Mouse (Mus musculus): ENCODE results near the gene Gpr162. TPM values are rescaled to one million over a fixed set of nuclear protein-coding genes. Genes with fewer than 3 reads are reported as not detected.

The Gpr162 gene
- polyA plus RNA-seq, 1 experiment from 2014 or later: 0.65 TPM

- Histone ChIP-seq H3K9ac (ENCODE audit: low read length) (no peak overlapping the region), H3K36me3 (ENCODE audit: control insufficient read depth, insufficient read depth, low read length) (peaks cover 99% of the 10 kb centered on the region), H3K27ac (ENCODE audit: low read depth) (no peak overlapping the region), H3K4me3 (ENCODE audit: low read depth, low read length) (no peak overlapping the region), H3K9me3 (ENCODE audit: control insufficient read depth, low read length) (no peaks in the 10 kb centered on the region), H3K27me3 (replicated peaks; ENCODE audit: control insufficient read depth, insufficient read depth, low read length) (no peaks in the 10 kb centered on the region), H3K4me1 (replicated peaks; ENCODE audit: control insufficient read depth, insufficient read depth, low read length) (no peaks in the 10 kb centered on the region), H3K4me2 (ENCODE audit: low read length) (no peak overlapping the region)
- ATAC-seq (replicated peaks; ENCODE audit: low FRiP score, low TSS enrichment, low read depth): no peak
- no peak for DNase-seq (ENCODE audit: low spot score)
- WGBS: 91% methylated on average over 5 of the region's 5 CpGs
Measured at GRCm38 (mm10) chr6:124820891-124821290, 42.9 kb downstream of the Gpr162 start.

DNA sequence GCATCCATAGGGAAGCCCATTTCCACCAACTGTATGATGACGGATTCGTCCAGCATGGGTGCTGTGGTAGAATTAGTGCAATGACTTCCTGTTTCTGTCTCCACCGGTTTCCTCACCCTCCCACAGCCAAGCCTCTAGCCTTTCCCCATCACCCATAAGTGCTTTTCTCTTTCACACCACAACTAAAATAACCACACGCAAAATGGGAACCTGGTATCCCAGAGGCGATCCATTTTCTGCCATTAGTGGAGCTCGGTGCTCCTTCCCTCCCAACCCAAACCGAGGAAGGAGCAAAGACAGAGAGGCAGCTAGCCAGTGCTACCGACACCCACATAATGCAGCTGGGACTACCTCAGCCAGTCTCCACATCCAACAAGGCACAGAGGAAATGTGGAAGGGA lies 45.8 kb downstream of the Gpr162 start:
- Histone ChIP-seq H3K36me3 (ENCODE audit: control insufficient read depth, insufficient read depth, low read length) (peaks cover 81% of the 10 kb centered on the region), H3K4me3 (ENCODE audit: low read depth, low read length) (no peak overlapping the region), H3K9ac (ENCODE audit: low read length) (no peak overlapping the region), H3K4me1 (replicated peaks; ENCODE audit: control insufficient read depth, insufficient read depth, low read length) (peaks cover 11% of the 10 kb centered on the region), H3K4me2 (ENCODE audit: low read length) (no peak overlapping the region), H3K27ac (ENCODE audit: low read depth) (no peak overlapping the region), H3K27me3 (replicated peaks; ENCODE audit: control insufficient read depth, insufficient read depth, low read length) (no peaks in the 10 kb centered on the region), H3K9me3 (ENCODE audit: control insufficient read depth, low read length) (no peaks in the 10 kb centered on the region)
- ATAC-seq (replicated peaks; ENCODE audit: low FRiP score, low TSS enrichment, low read depth): no peak
- DNase-seq (ENCODE audit: low spot score): no peak
- WGBS: 89% methylated on average over 8 of the region's 8 CpGs

- Histone ChIP-seq H3K27ac (ENCODE audit: low read depth) (no peak overlapping the region), H3K36me3 (ENCODE audit: control insufficient read depth, insufficient read depth, low read length) (peaks cover 78% of the 10 kb centered on the region)
- 97% methylated on average over 8 of the region's 8 CpGs for WGBS
Measured at GRCm38 (mm10) chr6:124817563-124817962, 46.2 kb downstream of the Gpr162 start.

GRCm38 (mm10) chr6:124817125-124817524 lies 46.7 kb downstream of the Gpr162 start:
- WGBS: 92% methylated on average over 11 of the region's 11 CpGs
- no peaks in the 10 kb centered on the region for H3K9me3 ChIP-seq (ENCODE audit: control insufficient read depth, low read length)
- no peak overlapping the region for H3K27ac ChIP-seq (ENCODE audit: low read depth)
- no peaks in the 10 kb centered on the region for H3K27me3 ChIP-seq (replicated peaks; ENCODE audit: control insufficient read depth, insufficient read depth, low read length)
- DNase-seq (ENCODE audit: low spot score): no peak
- ATAC-seq (replicated peaks; ENCODE audit: low FRiP score, low TSS enrichment, low read depth): no peak
- H3K4me1 ChIP-seq (replicated peaks; ENCODE audit: control insufficient read depth, insufficient read depth, low read length): peaks cover 20% of the 10 kb centered on the region
- peaks cover 78% of the 10 kb centered on the region for H3K36me3 ChIP-seq (ENCODE audit: control insufficient read depth, insufficient read depth, low read length)
- H3K9ac ChIP-seq (ENCODE audit: low read length): no peak overlapping the region
- H3K4me3 ChIP-seq (ENCODE audit: low read depth, low read length): no peak overlapping the region
- no peak overlapping the region for H3K4me2 ChIP-seq (ENCODE audit: low read length)

More at GRCm38 (mm10) chr6:124817563-124817962, 46.2 kb downstream of the Gpr162 start:
- no peak for ATAC-seq (replicated peaks; ENCODE audit: low FRiP score, low TSS enrichment, low read depth)
- H3K9ac ChIP-seq (ENCODE audit: low read length): no peak overlapping the region
- no peak overlapping the region for H3K4me2 ChIP-seq (ENCODE audit: low read length)
- peaks cover 15% of the 10 kb centered on the region for H3K4me1 ChIP-seq (replicated peaks; ENCODE audit: control insufficient read depth, insufficient read depth, low read length)
- H3K9me3 ChIP-seq (ENCODE audit: control insufficient read depth, low read length): no peaks in the 10 kb centered on the region
- no peak for DNase-seq (ENCODE audit: low spot score)
- H3K27me3 ChIP-seq (replicated peaks; ENCODE audit: control insufficient read depth, insufficient read depth, low read length): no peaks in the 10 kb centered on the region
- H3K4me3 ChIP-seq (ENCODE audit: low read depth, low read length): no peak overlapping the region

DNA sequence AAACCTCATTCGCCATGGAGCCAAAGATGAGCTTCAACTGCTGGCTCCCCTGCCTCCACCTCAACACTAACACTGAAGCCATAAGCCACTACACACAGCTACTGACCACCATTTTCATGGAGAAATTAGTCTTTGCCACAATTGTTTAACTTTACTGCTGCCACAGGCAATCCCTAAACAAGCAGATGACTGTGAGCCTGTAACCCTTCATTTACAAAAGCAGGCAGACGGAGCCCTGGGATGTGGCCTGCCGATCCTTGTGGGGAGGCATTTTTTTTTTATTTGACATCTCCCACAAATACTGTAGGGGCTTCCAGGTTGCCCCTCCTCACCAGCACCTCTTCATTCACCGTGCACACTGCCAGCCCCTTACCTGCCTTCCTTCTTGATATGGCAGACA lies 47.2 kb downstream of the Gpr162 start:
- H3K9ac ChIP-seq (ENCODE audit: low read length): no peak overlapping the region
- no peak overlapping the region for H3K27ac ChIP-seq (ENCODE audit: low read depth)
- WGBS: 70% methylated on average over 4 of the region's 4 CpGs
- no peak overlapping the region for H3K4me2 ChIP-seq (ENCODE audit: low read length)
- peaks cover 78% of the 10 kb centered on the region for H3K36me3 ChIP-seq (ENCODE audit: control insufficient read depth, insufficient read depth, low read length)
- DNase-seq (ENCODE audit: low spot score) (no peak), ATAC-seq (replicated peaks; ENCODE audit: low FRiP score, low TSS enrichment, low read depth) (no peak)
- no peaks in the 10 kb centered on the region for H3K27me3 ChIP-seq (replicated peaks; ENCODE audit: control insufficient read depth, insufficient read depth, low read length)
- no peak overlapping the region for H3K4me3 ChIP-seq (ENCODE audit: low read depth, low read length)
- no peaks in the 10 kb centered on the region for H3K9me3 ChIP-seq (ENCODE audit: control insufficient read depth, low read length)
- peaks cover 21% of the 10 kb centered on the region for H3K4me1 ChIP-seq (replicated peaks; ENCODE audit: control insufficient read depth, insufficient read depth, low read length)

DNA sequence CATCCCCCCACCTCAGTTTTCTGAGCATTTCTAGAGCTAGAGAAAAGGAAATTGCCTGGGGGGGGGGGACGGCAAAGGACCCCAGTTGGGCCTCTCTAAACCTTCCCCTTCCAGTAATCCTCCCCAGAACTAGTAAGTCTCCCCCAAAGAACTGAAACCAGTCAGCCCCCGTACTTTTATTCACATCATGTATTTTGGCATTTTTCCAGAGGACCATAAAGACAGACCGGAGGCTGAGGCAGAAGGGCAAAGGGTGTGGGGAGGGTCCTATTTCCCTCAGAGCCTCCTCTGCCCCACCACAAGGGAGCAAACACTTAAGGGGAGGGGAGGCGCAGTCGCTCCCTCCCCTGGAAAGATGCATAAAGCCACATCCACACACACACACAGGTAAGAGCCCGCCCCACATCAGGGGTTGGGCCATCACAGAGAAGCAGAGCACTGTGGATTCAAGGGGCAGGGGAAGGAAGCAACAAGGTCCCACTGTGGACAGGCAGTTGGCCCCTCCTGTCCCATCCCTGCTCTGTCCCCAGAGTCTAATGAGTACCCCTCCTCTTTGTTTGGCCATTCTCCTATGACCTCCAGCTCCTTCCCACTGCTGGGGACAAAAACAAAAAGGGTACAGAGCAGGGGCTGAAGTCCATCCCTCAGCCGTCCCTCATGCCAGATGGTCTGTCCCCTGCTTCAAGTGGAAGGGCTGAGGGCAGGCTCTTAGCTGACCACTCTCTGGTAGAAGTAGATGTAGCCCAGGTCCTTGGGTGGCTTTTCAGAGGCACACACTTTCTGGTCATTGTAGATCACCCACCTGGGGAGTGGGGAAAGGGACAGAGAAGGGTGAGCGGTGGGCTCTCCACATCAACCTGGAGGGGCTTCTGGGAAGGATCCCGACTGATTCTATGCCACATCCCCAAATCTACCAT lies 48.7 kb downstream of the Gpr162 start:
- WGBS: 67% methylated on average over 9 of the region's 9 CpGs
- no peak for DNase-seq (ENCODE audit: low spot score)
- Histone ChIP-seq H3K9me3 (ENCODE audit: control insufficient read depth, low read length) (no peaks in the 10 kb centered on the region), H3K4me2 (ENCODE audit: low read length) (no peak overlapping the region), H3K4me1 (replicated peaks; ENCODE audit: control insufficient read depth, insufficient read depth, low read length) (peaks cover 25% of the 10 kb centered on the region), H3K4me3 (ENCODE audit: low read depth, low read length) (no peak overlapping the region), H3K27me3 (replicated peaks; ENCODE audit: control insufficient read depth, insufficient read depth, low read length) (no peaks in the 10 kb centered on the region), H3K36me3 (ENCODE audit: control insufficient read depth, insufficient read depth, low read length) (peaks cover 77% of the 10 kb centered on the region), H3K9ac (ENCODE audit: low read length) (no peak overlapping the region), H3K27ac (ENCODE audit: low read depth) (no peak overlapping the region)
- ATAC-seq (replicated peaks; ENCODE audit: low FRiP score, low TSS enrichment, low read depth): no peak

DNA sequence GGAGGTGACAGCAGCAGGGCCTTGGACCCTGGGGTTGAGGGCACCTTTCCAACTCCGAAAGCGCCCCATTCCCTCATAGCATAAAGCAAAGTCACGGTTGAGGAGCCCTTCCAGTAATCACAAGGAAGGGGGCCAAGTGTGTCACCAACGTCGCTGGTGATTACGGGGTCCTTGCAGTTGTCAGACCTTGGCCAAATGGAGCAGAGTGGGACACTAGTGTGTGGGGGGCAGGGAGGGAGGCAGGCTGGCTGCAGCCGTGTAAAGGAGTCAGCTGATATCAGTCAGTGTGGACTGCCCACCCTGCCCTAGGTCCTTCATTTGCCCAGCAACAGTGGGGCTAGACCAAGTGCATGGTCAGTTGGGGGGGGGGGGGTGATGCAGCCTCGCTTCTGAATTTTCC lies 49.3 kb downstream of the Gpr162 start:
- WGBS: 31% methylated on average over 8 of the region's 8 CpGs

DNA sequence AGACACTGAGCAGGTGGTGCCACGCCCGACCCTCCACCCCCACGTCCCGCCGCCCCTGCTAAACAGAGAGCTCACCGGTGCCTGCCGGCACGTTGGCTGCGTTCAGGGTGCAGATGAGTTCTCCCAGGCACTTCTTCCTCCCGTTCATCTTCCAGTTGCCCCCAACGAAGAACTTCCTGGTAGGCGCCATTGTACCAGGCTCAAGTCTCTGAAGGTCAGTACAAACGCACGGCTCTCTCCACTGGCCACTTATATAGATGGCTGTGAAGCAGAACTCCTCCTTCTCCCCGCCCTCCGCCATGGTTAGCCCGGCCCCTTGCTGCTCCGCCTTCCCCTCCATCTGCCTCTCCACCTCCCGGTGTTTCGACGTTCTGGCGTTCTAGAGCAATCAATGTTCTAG lies 49.9 kb downstream of the Gpr162 start, which contains the start of gene Tpi1:
Gene Tpi1, minus strand, starts transcription at position 364 of the 400 bp plus-strand sequence.
- Histone ChIP-seq H3K27me3 (replicated peaks; ENCODE audit: control insufficient read depth, insufficient read depth, low read length) (no peaks in the 10 kb centered on the region), H3K4me1 (replicated peaks; ENCODE audit: control insufficient read depth, insufficient read depth, low read length) (peaks cover 32% of the 10 kb centered on the region), H3K36me3 (ENCODE audit: control insufficient read depth, insufficient read depth, low read length) (peaks cover 66% of the 10 kb centered on the region), H3K27ac (ENCODE audit: low read depth) (peak within 1 kb of the TSS; percentile 88), H3K9me3 (ENCODE audit: control insufficient read depth, low read length) (no peaks in the 10 kb centered on the region), H3K4me3 (ENCODE audit: low read depth, low read length) (peak within 1 kb of the TSS; percentile 71), H3K4me2 (ENCODE audit: low read length) (peak within 1 kb of the TSS; percentile 95), H3K9ac (ENCODE audit: low read length) (peak within 1 kb of the TSS; percentile 84)
- under 1% methylated on average over 22 of the region's 22 CpGs for WGBS
- DNase-seq (ENCODE audit: low spot score): peak; percentile 95
- peak; percentile 85 for ATAC-seq (replicated peaks; ENCODE audit: low FRiP score, low TSS enrichment, low read depth)

More for the DNA sequence above, 49.3 kb downstream of the Gpr162 start:
- H3K4me1 ChIP-seq (replicated peaks; ENCODE audit: control insufficient read depth, insufficient read depth, low read length): peaks cover 32% of the 10 kb centered on the region
- peak; percentile 30; the same call in 1 of the 2 replicates for ATAC-seq (replicated peaks; ENCODE audit: low FRiP score, low TSS enrichment, low read depth)
- no peaks in the 10 kb centered on the region for H3K9me3 ChIP-seq (ENCODE audit: control insufficient read depth, low read length)
- no peaks in the 10 kb centered on the region for H3K27me3 ChIP-seq (replicated peaks; ENCODE audit: control insufficient read depth, insufficient read depth, low read length)
- H3K4me2 ChIP-seq (ENCODE audit: low read length): peak overlapping the region; percentile 95
- H3K27ac ChIP-seq (ENCODE audit: low read depth): 0 out of 2 replicates have a peak overlapping the region, but pooled peaks have one; percentile 1
- peak overlapping the region; percentile 71 for H3K4me3 ChIP-seq (ENCODE audit: low read depth, low read length)
- DNase-seq (ENCODE audit: low spot score): no peak
- peaks cover 71% of the 10 kb centered on the region for H3K36me3 ChIP-seq (ENCODE audit: control insufficient read depth, insufficient read depth, low read length)
- no peak overlapping the region for H3K9ac ChIP-seq (ENCODE audit: low read length)

All from intestine, embryonic 14.5 days (tissue).